Mouse (Mus musculus) thymus, postnatal 4 days (tissue): Measurements from ENCODE around the gene Carhsp1.

Experiments
- DNase-seq: peaks from one replicate; pipeline ENCODE4 v3.0.0; 2021

Gene Carhsp1

GRCm38 (mm10) chr16:8637217-8638051, 34.5 kb downstream of the Carhsp1 start, which contains the start of the genes Pmm2 and Tmem186:
Gene Pmm2, plus strand, starts transcription at chr16:8637674.
Gene Tmem186, minus strand, starts transcription at chr16:8637712.
- DNase-seq = peak; percentile 85

GRCm38 (mm10) chr16:8636867-8637216, 35.1 kb downstream of the Carhsp1 start:
- peak; percentile 57 for DNase-seq

- peak; percentile 28 for DNase-seq
These were observed 40.5 kb downstream of the Carhsp1 start for GRCm38 (mm10) chr16:8631428-8631827.

GRCm38 (mm10) chr16:8630419-8630818, 41.5 kb downstream of the Carhsp1 start:
- DNase-seq = no peak

- DNase-seq = no peak
These were observed 51.4 kb downstream of the Carhsp1 start for GRCm38 (mm10) chr16:8620315-8621115.

- no peak for DNase-seq
These were observed 52.2 kb downstream of the Carhsp1 start for GRCm38 (mm10) chr16:8619659-8620314.

GRCm38 (mm10) chr16:8613447-8613846, 58.5 kb downstream of the Carhsp1 start:
- no peak for DNase-seq

- DNase-seq = no peak
These were observed 58.9 kb downstream of the Carhsp1 start for GRCm38 (mm10) chr16:8613039-8613438.

GRCm38 (mm10) chr16:8612214-8613005, 59.5 kb downstream of the Carhsp1 start:
- DNase-seq = no peak

GRCm38 (mm10) chr16:8610397-8610796, 61.6 kb downstream of the Carhsp1 start:
- DNase-seq = peak; percentile 47
